Mouse (Mus musculus): ENCODE results near the gene Hoxc6. TPM values are rescaled to one million over a fixed set of nuclear protein-coding genes. Genes with fewer than 3 reads are reported as not detected.

The Hoxc6 gene
- polyA plus RNA-seq, 1 experiment from 2014 or later = not detected

DNA sequence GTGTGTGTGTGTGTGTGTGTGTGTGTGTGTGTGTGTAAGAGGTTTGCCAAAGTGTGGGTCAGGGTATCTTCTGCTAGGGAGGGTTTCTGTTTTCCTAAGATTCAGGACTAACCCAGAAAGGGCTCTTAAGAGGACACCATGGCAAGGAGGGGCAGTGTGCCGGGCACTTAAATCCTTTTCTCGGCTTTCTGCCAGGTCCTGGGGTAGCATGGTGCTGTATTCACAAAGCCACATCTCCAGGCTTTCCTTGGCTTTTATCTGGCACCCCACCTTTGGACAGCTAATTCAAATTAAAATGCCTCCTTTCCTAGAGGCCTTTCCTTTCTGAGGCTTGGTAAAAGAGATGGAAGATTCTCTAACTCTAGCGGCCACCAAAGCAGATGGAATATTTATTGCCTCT lies 41.6 kb downstream of the Hoxc6 start:
- Histone ChIP-seq H3K4me3 (no peak overlapping the region), H3K9me3 (replicated peaks) (no peaks in the 10 kb centered on the region), H3K9ac (no peak overlapping the region), H3K4me2 (no peak overlapping the region), H3K27me3 (peaks cover 100% of the 10 kb centered on the region), H3K36me3 (ENCODE audit: poor library complexity, severe bottlenecking) (no peaks in the 10 kb centered on the region), H3K4me1 (no peaks in the 10 kb centered on the region), H3K27ac (no peak overlapping the region)
- WGBS = 2% methylated on average over 3 of the region's 3 CpGs
- ATAC-seq = no peak

DNA sequence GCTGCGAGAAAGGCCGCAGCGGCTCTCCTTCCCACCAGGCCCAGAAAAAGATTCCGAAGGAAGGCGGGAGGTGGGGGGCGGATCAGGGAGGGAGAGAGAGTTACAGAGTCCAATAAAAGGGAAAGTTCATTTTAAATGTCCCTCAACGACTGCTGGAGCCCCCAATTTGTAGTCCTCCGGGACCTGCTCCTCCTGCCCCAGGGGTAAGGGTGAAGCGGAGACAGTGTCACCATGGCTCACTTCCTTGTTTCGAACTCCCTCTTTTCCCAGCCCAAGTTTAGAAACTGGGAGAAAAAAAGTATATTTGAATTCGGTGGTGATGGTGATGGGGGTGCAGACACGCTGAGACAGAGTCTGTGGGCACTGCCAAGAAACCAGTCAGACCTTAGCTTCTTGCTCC lies 42.5 kb downstream of the Hoxc6 start:
- Histone ChIP-seq H3K4me1 (no peaks in the 10 kb centered on the region), H3K27ac (no peak overlapping the region), H3K27me3 (peaks cover 100% of the 10 kb centered on the region), H3K4me3 (no peak overlapping the region), H3K9ac (no peak overlapping the region), H3K36me3 (ENCODE audit: poor library complexity, severe bottlenecking) (no peaks in the 10 kb centered on the region), H3K9me3 (replicated peaks) (no peaks in the 10 kb centered on the region), H3K4me2 (no peak overlapping the region)
- ATAC-seq = no peak
- whole genome bisulfite sequencing = 2% methylated on average over 12 of the region's 12 CpGs

DNA sequence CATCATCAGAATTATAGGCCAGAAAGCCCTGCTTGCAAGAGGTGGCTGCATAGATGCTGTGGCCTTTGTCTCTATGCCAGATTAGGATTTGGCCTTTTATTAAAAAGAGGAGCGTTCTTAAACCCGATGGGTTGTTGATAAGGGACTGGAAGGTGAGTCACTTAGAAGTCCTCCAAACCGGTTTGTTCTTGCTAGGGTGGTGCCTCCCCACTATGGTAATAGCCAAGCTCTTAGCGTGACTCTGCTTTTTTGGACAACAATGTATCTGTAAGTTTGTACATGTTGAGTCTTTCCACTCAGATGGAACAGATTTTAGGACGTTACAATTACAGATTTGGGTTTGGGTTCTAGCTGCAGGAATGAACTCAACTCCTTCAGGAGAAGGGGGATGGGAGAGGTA lies 43.6 kb downstream of the Hoxc6 start:
- Histone ChIP-seq H3K4me2 (no peak overlapping the region), H3K9me3 (replicated peaks) (no peaks in the 10 kb centered on the region), H3K9ac (no peak overlapping the region), H3K27ac (no peak overlapping the region), H3K27me3 (peaks cover 98% of the 10 kb centered on the region), H3K36me3 (ENCODE audit: poor library complexity, severe bottlenecking) (no peaks in the 10 kb centered on the region), H3K4me3 (no peak overlapping the region), H3K4me1 (no peaks in the 10 kb centered on the region)
- 7% methylated on average over 5 of the region's 5 CpGs for WGBS
- no peak for ATAC-seq

DNA sequence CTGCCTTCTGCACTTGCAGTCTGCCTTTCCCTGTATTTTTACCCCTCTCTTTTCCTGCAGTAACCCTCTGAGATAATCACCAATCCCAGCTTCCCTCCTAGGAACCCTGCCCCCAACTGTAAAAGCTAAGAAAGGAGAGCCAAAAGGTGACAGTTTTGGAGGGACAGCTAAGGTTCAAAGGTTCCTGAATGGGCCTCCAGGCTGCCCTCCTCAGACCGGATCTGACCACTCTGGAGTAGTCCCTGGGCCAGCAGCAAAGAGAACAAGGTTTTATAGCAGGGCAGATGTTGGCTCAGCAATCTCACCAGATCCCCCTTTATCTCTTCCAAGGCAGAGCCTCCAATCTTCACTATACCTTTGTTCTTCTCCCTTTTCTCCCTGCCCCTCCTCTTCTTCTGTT lies 44.2 kb downstream of the Hoxc6 start:
- peaks cover 97% of the 10 kb centered on the region for H3K27me3 ChIP-seq
- H3K9me3 ChIP-seq (replicated peaks) = no peaks in the 10 kb centered on the region
- no peaks in the 10 kb centered on the region for H3K4me1 ChIP-seq
- H3K27ac ChIP-seq = no peak overlapping the region
- H3K36me3 ChIP-seq (ENCODE audit: poor library complexity, severe bottlenecking) = no peaks in the 10 kb centered on the region
- H3K4me2 ChIP-seq = no peak overlapping the region
- no peak overlapping the region for H3K4me3 ChIP-seq
- no peak overlapping the region for H3K9ac ChIP-seq
- 0% methylated on average over 1 of the region's 1 CpGs for WGBS
- ATAC-seq = no peak

DNA sequence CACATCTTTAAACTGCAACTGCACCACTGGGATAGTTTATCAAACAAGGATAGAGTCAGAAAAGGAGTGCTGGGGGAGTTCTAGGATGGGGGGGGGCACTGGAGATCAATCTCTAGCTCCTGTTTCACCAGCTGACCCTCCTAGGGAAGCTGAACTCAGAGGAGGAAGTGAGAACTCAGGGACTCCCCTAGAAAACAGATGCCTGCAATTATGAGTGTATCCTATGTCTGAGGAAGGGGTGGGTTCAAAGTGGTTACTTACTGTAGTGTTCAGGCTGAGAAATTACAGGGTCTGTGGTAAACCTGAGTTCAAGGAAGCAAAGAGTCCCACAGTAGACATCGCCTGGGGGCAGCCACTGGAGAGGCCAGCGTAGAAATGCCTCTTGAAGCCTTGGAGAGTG lies 53.6 kb downstream of the Hoxc6 start:
- 83% methylated on average over 2 of the region's 2 CpGs for WGBS
- Histone ChIP-seq H3K4me2 (no peak overlapping the region), H3K36me3 (ENCODE audit: poor library complexity, severe bottlenecking) (no peaks in the 10 kb centered on the region), H3K27me3 (peaks cover 96% of the 10 kb centered on the region), H3K27ac (no peak overlapping the region), H3K9me3 (replicated peaks) (no peaks in the 10 kb centered on the region), H3K4me3 (no peak overlapping the region), H3K9ac (no peak overlapping the region), H3K4me1 (no peaks in the 10 kb centered on the region)
- ATAC-seq = no peak

DNA sequence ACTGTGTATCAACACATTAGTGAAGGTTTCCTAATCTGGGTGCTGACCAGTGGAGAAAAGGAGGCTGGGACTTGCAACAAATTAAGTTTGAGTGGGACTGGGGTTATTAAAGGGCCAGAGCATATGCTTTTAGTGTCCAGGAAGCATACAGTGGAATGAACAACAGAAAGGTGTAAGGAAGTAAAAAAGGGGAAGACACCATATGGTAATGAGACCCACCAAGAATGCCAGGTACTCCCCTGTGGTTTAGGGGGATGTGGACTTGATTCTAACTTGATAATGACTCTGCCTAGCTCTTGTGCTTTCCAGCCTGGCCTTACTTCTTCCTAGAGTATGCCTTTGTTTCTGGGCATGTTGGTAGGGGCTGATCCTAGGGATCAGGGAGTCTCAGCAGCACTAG lies 55.2 kb downstream of the Hoxc6 start:
- no peak for ATAC-seq

DNA sequence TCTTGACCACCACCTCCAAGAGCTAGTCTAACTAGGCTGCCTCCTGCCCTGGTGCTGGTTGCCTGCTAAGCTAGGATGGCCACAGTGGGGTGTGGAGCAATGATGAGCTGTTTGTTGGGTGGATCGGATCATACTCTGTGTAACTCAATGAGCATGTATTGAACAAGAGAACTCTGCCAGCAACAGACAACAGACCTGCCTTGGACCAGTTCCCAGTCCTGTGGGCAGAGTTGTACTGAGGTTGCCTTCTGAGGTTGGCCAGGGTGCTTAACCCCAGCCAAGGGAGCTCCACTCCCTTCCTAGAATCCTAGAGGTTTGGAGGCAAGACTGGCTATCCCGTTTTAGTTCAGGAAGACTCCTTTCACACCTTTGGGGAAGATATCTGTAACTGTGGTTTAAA lies 58.3 kb downstream of the Hoxc6 start:
- H3K4me3 ChIP-seq = no peak overlapping the region
- peaks cover 95% of the 10 kb centered on the region for H3K27me3 ChIP-seq
- H3K4me2 ChIP-seq = no peak overlapping the region
- H3K36me3 ChIP-seq (ENCODE audit: poor library complexity, severe bottlenecking) = no peaks in the 10 kb centered on the region
- H3K27ac ChIP-seq = no peak overlapping the region
- 26% methylated on average over 2 of the region's 2 CpGs for WGBS
- no peak for ATAC-seq
- no peaks in the 10 kb centered on the region for H3K4me1 ChIP-seq
- H3K9me3 ChIP-seq (replicated peaks) = no peaks in the 10 kb centered on the region
- H3K9ac ChIP-seq = no peak overlapping the region

More for the DNA sequence above, 55.2 kb downstream of the Hoxc6 start:
- H3K36me3 ChIP-seq (ENCODE audit: poor library complexity, severe bottlenecking) = no peaks in the 10 kb centered on the region
- no peak overlapping the region for H3K27ac ChIP-seq
- no peaks in the 10 kb centered on the region for H3K4me1 ChIP-seq
- H3K9me3 ChIP-seq (replicated peaks) = no peaks in the 10 kb centered on the region
- no peak overlapping the region for H3K9ac ChIP-seq
- H3K4me3 ChIP-seq = no peak overlapping the region
- H3K27me3 ChIP-seq = peaks cover 95% of the 10 kb centered on the region
- H3K4me2 ChIP-seq = no peak overlapping the region

DNA sequence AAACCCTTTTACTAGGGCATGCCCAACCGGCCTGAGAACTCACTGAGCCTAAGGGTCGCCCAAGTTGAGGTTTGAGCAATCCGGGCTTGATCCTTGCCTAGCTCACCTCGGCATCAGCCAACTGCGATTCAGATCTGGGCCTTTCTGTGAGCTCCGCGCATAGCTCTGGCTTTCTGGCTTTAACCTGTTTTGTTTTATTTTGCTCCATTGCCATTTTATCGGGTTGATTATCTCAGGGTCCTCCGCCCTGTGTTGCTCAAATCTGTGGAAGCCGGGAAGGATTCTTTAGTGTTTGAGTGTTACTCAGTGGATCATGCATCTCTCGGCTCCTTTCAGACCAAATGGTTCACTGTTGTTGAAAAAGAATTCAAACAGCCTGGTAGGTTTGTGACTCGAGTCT lies 60.7 kb downstream of the Hoxc6 start:
- no peak overlapping the region for H3K4me3 ChIP-seq
- no peak overlapping the region for H3K9ac ChIP-seq
- H3K36me3 ChIP-seq (ENCODE audit: poor library complexity, severe bottlenecking) = no peaks in the 10 kb centered on the region
- H3K4me2 ChIP-seq = no peak overlapping the region
- WGBS = 2% methylated on average over 12 of the region's 12 CpGs
- peaks cover 97% of the 10 kb centered on the region for H3K27me3 ChIP-seq
- H3K27ac ChIP-seq = no peak overlapping the region
- ATAC-seq = no peak
- no peaks in the 10 kb centered on the region for H3K9me3 ChIP-seq (replicated peaks)
- no peaks in the 10 kb centered on the region for H3K4me1 ChIP-seq

DNA sequence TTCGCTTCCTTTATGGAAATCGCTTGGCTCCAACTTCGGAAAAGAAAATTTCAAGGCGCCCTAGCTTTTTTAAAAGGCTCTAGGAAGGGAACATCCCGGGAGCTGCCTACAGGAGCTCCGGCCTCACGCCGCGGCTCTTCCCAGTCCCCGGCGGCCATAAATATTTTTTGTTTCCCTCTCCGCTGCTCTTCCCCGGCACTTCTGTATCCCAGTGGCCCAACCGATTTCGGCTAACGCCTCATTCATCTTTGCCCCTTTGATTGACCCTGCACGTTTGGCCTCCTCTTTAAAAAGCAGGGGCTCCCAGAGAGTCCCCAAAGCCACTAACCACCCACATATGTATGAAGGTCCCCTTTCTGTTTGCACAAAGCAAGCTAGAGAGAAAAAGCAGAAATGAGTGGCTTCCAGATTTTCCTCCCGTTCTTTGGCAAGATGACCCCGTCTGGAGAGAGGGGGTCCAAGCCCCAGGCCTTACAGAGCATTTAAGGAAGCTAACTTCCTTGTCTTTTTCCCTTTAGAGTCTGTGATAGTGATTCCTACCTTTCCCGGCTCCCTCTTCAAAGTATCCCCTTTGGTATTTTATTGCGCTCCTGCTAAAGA lies 61.4 kb downstream of the Hoxc6 start:
- no peaks in the 10 kb centered on the region for H3K36me3 ChIP-seq (ENCODE audit: poor library complexity, severe bottlenecking)
- no peak for ATAC-seq
- no peak overlapping the region for H3K9ac ChIP-seq
- no peak overlapping the region for H3K27ac ChIP-seq
- H3K4me2 ChIP-seq = no peak overlapping the region
- WGBS = under 1% methylated on average over 21 of the region's 21 CpGs
- no peak overlapping the region for H3K4me3 ChIP-seq
- no peaks in the 10 kb centered on the region for H3K4me1 ChIP-seq
- H3K9me3 ChIP-seq (replicated peaks) = no peaks in the 10 kb centered on the region
- H3K27me3 ChIP-seq = peaks cover 97% of the 10 kb centered on the region

DNA sequence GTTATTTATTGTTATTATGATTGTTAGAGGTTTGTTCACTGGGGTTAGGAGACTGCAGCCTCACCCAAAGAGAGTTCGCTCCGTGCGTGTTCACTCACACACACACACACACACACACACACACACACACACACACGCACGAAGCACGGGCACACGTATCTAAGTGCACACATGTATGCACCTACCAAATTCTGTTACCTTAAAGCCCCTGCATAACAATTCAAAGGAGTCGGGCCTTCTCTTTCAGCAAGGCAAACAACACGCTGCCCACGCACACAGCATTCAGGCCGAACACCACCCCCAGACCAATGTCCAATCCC lies 61.9 kb downstream of the Hoxc6 start:
- Histone ChIP-seq H3K9me3 (replicated peaks) (no peaks in the 10 kb centered on the region), H3K36me3 (ENCODE audit: poor library complexity, severe bottlenecking) (no peaks in the 10 kb centered on the region), H3K4me2 (no peak overlapping the region), H3K4me3 (no peak overlapping the region), H3K9ac (no peak overlapping the region), H3K27ac (no peak overlapping the region), H3K4me1 (no peaks in the 10 kb centered on the region), H3K27me3 (peaks cover 97% of the 10 kb centered on the region)
- no peak for ATAC-seq
- WGBS = 2% methylated on average over 11 of the region's 11 CpGs

DNA sequence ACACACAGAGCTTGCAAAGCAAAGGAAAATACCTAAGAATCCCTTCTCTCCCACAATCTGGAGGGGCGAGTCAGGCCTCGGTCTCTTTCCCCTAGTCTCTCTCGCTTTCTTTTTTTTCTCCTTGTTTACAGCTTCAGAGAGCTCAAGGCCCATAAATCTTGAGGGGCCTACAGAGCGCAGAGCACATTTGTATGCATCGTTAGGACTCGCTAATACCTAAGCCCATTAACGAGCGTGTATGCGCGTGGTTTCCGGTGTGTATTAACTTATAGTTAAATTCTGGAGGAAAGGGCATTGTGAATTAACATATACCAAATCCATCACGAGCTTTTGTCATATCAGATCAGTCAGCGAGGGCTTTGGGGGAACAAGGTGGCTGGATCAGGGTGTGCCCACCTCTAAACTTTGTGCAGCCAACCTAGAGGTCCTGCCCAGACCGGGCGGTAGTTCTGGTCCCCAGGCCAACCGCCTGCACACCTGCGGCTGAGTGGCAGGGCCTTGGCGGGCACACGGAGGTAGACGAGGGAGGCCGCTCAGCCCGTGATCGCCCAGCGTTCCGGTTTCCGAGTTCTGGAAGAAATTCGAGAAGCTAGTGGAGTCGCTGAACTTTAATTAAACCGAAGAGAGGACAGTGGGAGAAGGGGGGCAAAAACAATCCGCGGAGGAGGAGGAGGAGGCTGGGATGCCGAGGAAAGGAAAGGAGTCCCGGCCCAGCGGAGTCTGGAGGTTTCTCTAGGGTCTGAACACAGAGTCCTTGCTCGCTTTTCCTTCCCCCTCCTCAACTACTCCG lies 62.5 kb downstream of the Hoxc6 start:
- H3K9me3 ChIP-seq (replicated peaks) = no peaks in the 10 kb centered on the region
- no peak for ATAC-seq
- no peaks in the 10 kb centered on the region for H3K4me1 ChIP-seq
- no peak overlapping the region for H3K27ac ChIP-seq
- no peaks in the 10 kb centered on the region for H3K36me3 ChIP-seq (ENCODE audit: poor library complexity, severe bottlenecking)
- H3K4me3 ChIP-seq = no peak overlapping the region
- no peak overlapping the region for H3K9ac ChIP-seq
- H3K27me3 ChIP-seq = peaks cover 97% of the 10 kb centered on the region
- under 1% methylated on average over 36 of the region's 36 CpGs for WGBS
- H3K4me2 ChIP-seq = no peak overlapping the region

DNA sequence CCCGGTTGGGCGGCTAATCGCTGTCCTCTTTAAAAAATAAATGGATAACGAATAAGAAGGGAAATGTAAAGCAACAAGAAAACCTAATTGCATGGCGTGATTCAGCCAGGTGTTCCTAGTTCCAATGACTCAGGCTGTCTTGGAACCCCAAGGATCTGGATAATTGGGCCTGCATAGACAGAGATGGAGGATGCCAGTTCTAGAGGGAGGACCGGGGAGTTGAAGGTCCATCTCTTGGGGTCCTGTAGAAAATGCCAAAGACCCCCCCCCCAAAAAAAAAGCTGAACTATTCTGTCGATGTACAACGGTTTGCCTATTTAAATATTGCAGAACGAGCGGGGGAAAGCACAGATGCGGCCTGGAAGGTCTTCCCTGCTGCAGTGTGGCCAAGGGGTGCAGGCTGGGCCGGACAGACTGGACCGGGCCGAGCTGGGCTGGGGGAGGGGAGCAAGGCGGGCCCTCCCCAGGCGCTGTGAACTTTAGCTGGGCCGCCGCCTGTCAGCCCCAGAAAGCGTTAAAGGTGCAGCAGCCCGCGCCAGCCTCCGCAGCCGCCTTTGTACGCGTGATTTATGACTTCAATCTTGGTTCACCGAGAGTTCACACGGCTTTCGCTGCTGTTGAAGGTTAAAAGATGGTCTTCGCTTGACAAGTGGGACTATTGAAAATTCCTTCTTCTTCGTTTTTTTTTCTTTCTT lies 63.2 kb downstream of the Hoxc6 start:
- no peak for ATAC-seq
- Histone ChIP-seq H3K4me1 (no peaks in the 10 kb centered on the region), H3K9ac (no peak overlapping the region), H3K4me3 (no peak overlapping the region), H3K4me2 (no peak overlapping the region), H3K27me3 (peaks cover 97% of the 10 kb centered on the region), H3K27ac (no peak overlapping the region), H3K36me3 (ENCODE audit: poor library complexity, severe bottlenecking) (no peaks in the 10 kb centered on the region), H3K9me3 (replicated peaks) (no peaks in the 10 kb centered on the region)
- 0% methylated on average over 30 of the region's 30 CpGs for WGBS
